ENCODE assay signal across 24 mouse cellular contexts in genomic region chr14:61210111-61210510, GRCm38 (mm10). TPM values are rescaled to one million over a fixed set of nuclear protein-coding genes. Genes with fewer than 3 reads are reported as not detected.
A peak's percentile ranks its signal among the peaks of the same experiment; 100 is the strongest.
DNase-seq lines count a peak whose midpoint lies in the region; ATAC-seq and TF ChIP-seq lines count a peak whose summit lies in the region.
"Had no signal": no experiment of that assay in that cellular context is flagged by ENCODE, and none has a peak within 500 bp of the region (broad histone marks: within the 10 kb centered on the region; RNA-seq: fewer than 3 reads in every experiment).

No protein-coding gene starts in this region.

- ATAC-seq in midbrain, embryonic 11.5 days (ENCODE audit: low FRiP score) = no peak
- no peak for ATAC-seq in midbrain, embryonic 16.5 days
- ATAC-seq: activated CD4-positive, CD25-positive, alpha-beta regulatory T cell, adult 4 months; forebrain, embryonic 14.5 days; forebrain, embryonic 16.5 days; Patski had no signal

- TF ChIP-seq CTCF in thymus, adult 2 months (IDR thresholded peaks at IDR 0.05; ENCODE audit: borderline replicate concordance, control insufficient read depth, extremely low read depth, insufficient read depth, low read length, poor library complexity) = no peak

- H3K4me1 ChIP-seq in midbrain, embryonic 11.5 days (ENCODE audit: control insufficient read depth, insufficient read depth, low read length) = no peaks in the 10 kb centered on the region
- no peaks in the 10 kb centered on the region for H3K4me1 ChIP-seq in midbrain, embryonic 16.5 days (ENCODE audit: control insufficient read depth, insufficient read depth, low read length)
- no peaks in the 10 kb centered on the region for H3K4me1 ChIP-seq in thymus, adult 2 months (replicated peaks; ENCODE audit: control insufficient read depth, insufficient read depth, low read length)
- H3K4me1 ChIP-seq: embryonic facial prominence, embryonic 13.5 days; embryonic facial prominence, embryonic 15.5 days; forebrain, embryonic 10.5 days; forebrain, embryonic 12.5 days had no signal

- no peaks in the 10 kb centered on the region; the same call in 1 of the 2 replicates for H3K9me3 ChIP-seq in midbrain, embryonic 11.5 days (ENCODE audit: control insufficient read depth, low read length)
- H3K9me3 ChIP-seq in midbrain, embryonic 16.5 days (replicated peaks; ENCODE audit: control insufficient read depth, low read length, poor library complexity, severe bottlenecking) = 0 out of 2 replicates have a peak, but pooled peaks cover 2% of the 10 kb centered on the region
- H3K9me3 ChIP-seq: embryonic facial prominence, embryonic 13.5 days; embryonic facial prominence, embryonic 15.5 days; forebrain, embryonic 12.5 days had no signal

- H3K36me3 ChIP-seq in midbrain, embryonic 11.5 days (ENCODE audit: control insufficient read depth, insufficient read depth, low read length) = peaks cover 4% of the 10 kb centered on the region
- peaks cover 76% of the 10 kb centered on the region for H3K36me3 ChIP-seq in midbrain, embryonic 16.5 days (ENCODE audit: control insufficient read depth, insufficient read depth, low read length)
- H3K36me3 ChIP-seq in thymus, adult 2 months (ENCODE audit: control insufficient read depth, insufficient read depth, low read length) = peaks cover 4% of the 10 kb centered on the region; the same call in 1 of the 2 replicates

- TF ChIP-seq POLR2A in thymus, adult 2 months (IDR thresholded peaks at IDR 0.05; ENCODE audit: control insufficient read depth, extremely low read depth, insufficient read depth, low read length, poor library complexity) = no peak

- H3K9ac ChIP-seq in midbrain, embryonic 11.5 days (ENCODE audit: low read length) = no peak overlapping the region
- H3K9ac ChIP-seq in midbrain, embryonic 16.5 days (ENCODE audit: low read depth, low read length) = no peak overlapping the region
- H3K9ac ChIP-seq: embryonic facial prominence, embryonic 13.5 days; embryonic facial prominence, embryonic 15.5 days; forebrain, embryonic 12.5 days had no signal

- DNase-seq in adrenal gland, postnatal 14 days = peak; percentile 39
- no peak for DNase-seq in adrenal gland, postnatal 4 days (ENCODE audit: low spot score in 2 of 2)
- DNase-seq in midbrain, embryonic 11.5 days (ENCODE audit: low spot score, missing footprints) = peak; percentile 59
- peak; percentile 79 for DNase-seq in adipocyte (ENCODE audit: low spot score)
- DNase-seq in thymus, adult 2 months = no peak
- DNase-seq: adrenal gland, adult 8-10 months; cerebellum, adult 11 months; cerebellum, adult 18-20 months; cerebellum, adult 8-10 months; cerebellum, adult 9-11 months; cerebellum, postnatal 14 days; cerebellum, postnatal 36 days; embryo, embryonic 11 days had no signal

- no peak overlapping the region for H3K4me2 ChIP-seq in midbrain, embryonic 11.5 days
- no peak overlapping the region for H3K4me2 ChIP-seq in midbrain, embryonic 16.5 days (ENCODE audit: low read length)
- H3K4me2 ChIP-seq: embryonic facial prominence, embryonic 13.5 days; embryonic facial prominence, embryonic 15.5 days; forebrain, embryonic 12.5 days had no signal

- H3K27ac ChIP-seq in midbrain, embryonic 11.5 days (ENCODE audit: low read depth, low read length) = no peak overlapping the region
- H3K27ac ChIP-seq in midbrain, embryonic 16.5 days (ENCODE audit: low read length) = no peak overlapping the region
- no peak overlapping the region for H3K27ac ChIP-seq in thymus, adult 2 months (ENCODE audit: control insufficient read depth, insufficient read depth, low read length)
- H3K27ac ChIP-seq: embryonic facial prominence, embryonic 13.5 days; embryonic facial prominence, embryonic 15.5 days; forebrain, embryonic 10.5 days; forebrain, embryonic 12.5 days had no signal

- 94% methylated on average over 5 of the region's 5 CpGs for WGBS in midbrain, embryonic 11.5 days
- WGBS in midbrain, embryonic 16.5 days = 94% methylated on average over 5 of the region's 5 CpGs
- 96% methylated on average over 5 of the region's 5 CpGs for WGBS in thymus, adult 2 months

- no peaks in the 10 kb centered on the region for H3K27me3 ChIP-seq in midbrain, embryonic 11.5 days (ENCODE audit: control insufficient read depth, insufficient read depth, low read length)
- no peaks in the 10 kb centered on the region for H3K27me3 ChIP-seq in midbrain, embryonic 16.5 days (ENCODE audit: control insufficient read depth, insufficient read depth, low read depth, low read length)
- no peaks in the 10 kb centered on the region for H3K27me3 ChIP-seq in thymus, adult 2 months (ENCODE audit: control insufficient read depth, insufficient read depth, low read length)
- H3K27me3 ChIP-seq: embryonic facial prominence, embryonic 13.5 days; embryonic facial prominence, embryonic 15.5 days; forebrain, embryonic 12.5 days; Patski had no signal

- H3K4me3 ChIP-seq in midbrain, embryonic 11.5 days (ENCODE audit: low read depth, low read length) = no peak overlapping the region
- H3K4me3 ChIP-seq in midbrain, embryonic 16.5 days (ENCODE audit: low read depth, low read length) = no peak overlapping the region
- H3K4me3 ChIP-seq in thymus, adult 2 months (ENCODE audit: control insufficient read depth, insufficient read depth, low read length) = no peak overlapping the region
- H3K4me3 ChIP-seq: embryonic facial prominence, embryonic 13.5 days; embryonic facial prominence, embryonic 15.5 days; erythroblast, embryonic 14.5 days; forebrain, embryonic 10.5 days; forebrain, embryonic 12.5 days had no signal

RNA-seq across cellular contexts. Expression of gene Sgcg, which starts 48.2 kb away (rescaled TPM):
- 4.5 and 5.1 TPM in 2 replicates for total RNA-seq in adrenal gland, postnatal 14 days (2021)
- 1 to 10 TPM; 2.0 to 4.8 TPM for total RNA-seq in adrenal gland, postnatal 4 days (2021)
- polyA plus RNA-seq in midbrain, embryonic 11.5 days (2014; fragmentation: Nextera tagmentation; extraction: Ambion mirVana) = not detected in 2 replicates
- polyA plus RNA-seq in midbrain, embryonic 16.5 days (2015; fragmentation: Nextera tagmentation; extraction: Ambion mirVana) = 0.24 TPM in 1 of 2 replicates, not detected in the other
- 0.33 and 3.3 TPM in 2 replicates for polyA plus RNA-seq in thymus, adult 2 months (2012; rRNA removed)
- total RNA-seq: MEL had no signal
- polyA plus RNA-seq: activated CD4-positive, CD25-positive, alpha-beta regulatory T cell, adult 4 months; erythroblast, embryonic 14.5 days; forebrain, embryonic 10.5 days; Patski had no signal

Comparison
In these comparisons a context has a peak if more than half of its experiments do, and no peak if none do; other contexts are left out.
1. DNase-seq: peak in adrenal gland, postnatal 14 days (single experiment), midbrain, embryonic 11.5 days (single experiment) and adipocyte (single experiment); none in adrenal gland, postnatal 4 days (0 of 2) and thymus, adult 2 months (single experiment).